Mouse (Mus musculus) E14TG2a.4 (cell line): ENCODE data around the gene Trak2.

Experiments
- H3K27me3 ChIP-seq: 2 replicates; pipeline ENCODE4 v1.6.1; 2014; ENCODE audit warnings: low read length, control low read depth; ENCODE audit not compliant: insufficient read depth
- H3K36me3 ChIP-seq: 2 replicates; pipeline ENCODE4 v1.6.1; 2014; ENCODE audit warnings: low read length, control low read depth; ENCODE audit not compliant: insufficient read depth
- H3K4me1 ChIP-seq: replicated peaks from 2 replicates; pipeline ENCODE4 v1.6.1; 2014; ENCODE audit warnings: low read depth, low read length, control low read depth
- H3K4me3 ChIP-seq: replicated peaks from 2 replicates; pipeline ENCODE4 v1.5.1; 2014; ENCODE audit warnings: mild to moderate bottlenecking, low read length
- H3K9me3 ChIP-seq: 2 replicates; pipeline ENCODE4 v1.6.1; 2014; ENCODE audit warnings: low read length, control low read depth
- CTCF ChIP-seq: conservative IDR thresholded peaks from 2 replicates; pipeline ENCODE4 v1.5.1; 2014; ENCODE audit warnings: low read length
- NANOG ChIP-seq: IDR thresholded peaks from 2 replicates; pipeline ENCODE4 v1.6.1; 2014; ENCODE audit warnings: borderline replicate concordance, low read length, mixed read lengths
- POU5F1 ChIP-seq: IDR thresholded peaks from 2 replicates; pipeline ENCODE4 v1.6.1; 2014; ENCODE audit warnings: low read length, borderline replicate concordance

Trak2 gene

DNA sequence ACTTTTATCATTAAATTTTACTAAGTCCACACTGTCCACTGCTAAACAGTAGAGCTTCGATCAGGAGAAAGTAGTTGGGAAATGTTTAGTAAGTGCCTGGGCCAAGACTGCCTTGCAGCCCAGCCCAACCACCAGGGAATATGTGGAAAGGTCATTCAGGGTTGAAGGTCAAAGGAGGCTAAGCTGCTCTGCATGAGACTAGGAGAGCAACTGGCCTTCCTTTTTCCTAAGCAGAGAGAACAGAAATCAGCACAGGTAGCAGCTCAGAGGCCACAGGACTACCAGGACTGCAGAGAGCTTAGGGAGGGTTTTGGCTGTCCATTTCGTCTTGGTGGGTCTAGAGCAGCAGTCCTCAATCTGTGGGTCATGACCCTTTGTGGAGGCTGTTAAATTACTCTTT is 15.3 kb downstream of the Trak2 start:
- H3K36me3 ChIP-seq: peaks cover 4% of the 10 kb centered on the region; the same call in 1 of the 2 replicates
- peaks cover 87% of the 10 kb centered on the region for H3K4me1 ChIP-seq
- no peak overlapping the region for H3K4me3 ChIP-seq
- TF ChIP-seq CTCF (no peak; the same call in 1 of the 2 replicates), POU5F1 (no peak), NANOG (peak; percentile 28; the same call in 1 of the 2 replicates)
- no peaks in the 10 kb centered on the region for H3K27me3 ChIP-seq
- no peaks in the 10 kb centered on the region for H3K9me3 ChIP-seq

DNA sequence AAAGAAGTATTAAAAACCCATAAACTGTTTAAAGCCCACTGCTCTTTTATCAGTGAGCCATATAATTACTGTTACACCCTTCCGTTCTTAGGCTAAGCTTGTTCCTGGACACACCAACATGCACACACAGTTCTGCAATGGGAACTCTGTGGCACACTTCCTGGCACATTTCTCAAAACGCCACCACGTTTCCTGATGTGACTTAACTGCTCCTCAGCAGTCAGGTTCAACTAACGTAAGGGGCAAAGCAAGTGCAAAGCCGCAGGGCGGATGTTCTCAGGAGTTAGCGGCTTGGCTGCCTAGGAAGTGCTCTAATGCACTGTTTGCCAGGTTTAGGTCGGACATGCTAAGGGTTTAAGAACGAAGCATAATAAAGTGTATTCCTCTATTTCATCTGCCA is 17.0 kb downstream of the Trak2 start:
- H3K36me3 ChIP-seq: 0 out of 2 replicates have a peak, but pooled peaks cover 4% of the 10 kb centered on the region
- no peaks in the 10 kb centered on the region for H3K9me3 ChIP-seq
- TF ChIP-seq POU5F1 (no peak), CTCF (no peak), NANOG (no peak)
- no peaks in the 10 kb centered on the region for H3K27me3 ChIP-seq
- H3K4me1 ChIP-seq: peaks cover 86% of the 10 kb centered on the region
- H3K4me3 ChIP-seq: no peak overlapping the region

DNA sequence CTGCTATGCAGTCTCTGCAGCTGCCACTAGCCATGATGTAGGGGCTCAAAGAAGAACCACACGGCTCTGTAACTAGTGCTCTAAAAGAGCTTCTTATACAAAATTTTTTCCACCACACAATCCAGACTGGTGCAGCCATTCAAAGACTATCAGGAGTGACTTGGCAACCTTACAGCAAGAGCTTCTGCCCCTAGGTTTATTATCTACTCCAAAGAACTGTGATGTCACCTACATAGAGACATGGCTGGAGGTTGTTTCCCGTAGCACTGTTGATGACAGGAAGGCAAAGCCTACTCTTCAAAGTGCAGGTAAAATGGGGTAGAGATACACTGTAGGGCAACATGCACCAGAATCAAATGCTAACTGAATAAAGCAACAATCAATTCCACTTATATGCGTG is 17.5 kb downstream of the Trak2 start:
- Histone ChIP-seq H3K9me3 (no peaks in the 10 kb centered on the region), H3K36me3 (0 out of 2 replicates have a peak, but pooled peaks cover 4% of the 10 kb centered on the region), H3K4me3 (no peak overlapping the region), H3K4me1 (peaks cover 85% of the 10 kb centered on the region), H3K27me3 (no peaks in the 10 kb centered on the region)
- TF ChIP-seq POU5F1 (no peak), CTCF (no peak), NANOG (no peak)

GRCm38 (mm10) chr1:58954578-58955410 is 18.4 kb downstream of the Trak2 start:
- Histone ChIP-seq H3K36me3 (0 out of 2 replicates have a peak, but pooled peaks cover 4% of the 10 kb centered on the region), H3K4me1 (peaks cover 78% of the 10 kb centered on the region), H3K4me3 (no peak overlapping the region), H3K27me3 (no peaks in the 10 kb centered on the region), H3K9me3 (no peaks in the 10 kb centered on the region)
- no peak for TF ChIP-seq NANOG
- no peak for TF ChIP-seq POU5F1
- no peak for TF ChIP-seq CTCF

- peaks cover 70% of the 10 kb centered on the region for H3K4me1 ChIP-seq
- TF ChIP-seq POU5F1 (no peak), CTCF (no peak), NANOG (no peak)
- no peaks in the 10 kb centered on the region for H3K9me3 ChIP-seq
- H3K36me3 ChIP-seq: 0 out of 2 replicates have a peak, but pooled peaks cover 4% of the 10 kb centered on the region
- H3K27me3 ChIP-seq: no peaks in the 10 kb centered on the region
- H3K4me3 ChIP-seq: no peak overlapping the region
Measured at GRCm38 (mm10) chr1:58953686-58954434, 19.4 kb downstream of the Trak2 start.

DNA sequence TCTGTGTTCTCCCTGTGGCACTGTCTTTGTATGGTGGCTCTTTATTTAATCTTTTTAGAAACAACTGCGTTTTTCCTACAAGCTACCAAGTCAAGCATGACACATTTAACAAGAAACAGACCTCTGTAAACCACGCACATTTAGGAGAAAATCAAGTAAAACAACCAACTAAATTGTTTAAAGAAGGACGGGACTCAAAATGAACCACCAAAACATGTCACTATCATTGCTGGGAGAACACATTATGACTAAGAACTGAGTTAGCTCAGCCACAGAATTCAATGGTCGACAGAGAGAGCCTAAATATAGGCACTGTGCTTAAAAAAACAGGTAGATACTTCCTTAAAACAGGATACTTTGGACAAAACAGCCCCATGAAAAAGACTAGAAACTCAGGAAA is 20.2 kb downstream of the Trak2 start:
- Histone ChIP-seq H3K9me3 (no peaks in the 10 kb centered on the region), H3K36me3 (0 out of 2 replicates have a peak, but pooled peaks cover 4% of the 10 kb centered on the region), H3K27me3 (no peaks in the 10 kb centered on the region), H3K4me1 (peaks cover 70% of the 10 kb centered on the region), H3K4me3 (no peak overlapping the region)
- TF ChIP-seq POU5F1 (no peak), NANOG (no peak), CTCF (no peak)

- Histone ChIP-seq H3K4me3 (no peak overlapping the region), H3K9me3 (no peaks in the 10 kb centered on the region), H3K27me3 (no peaks in the 10 kb centered on the region), H3K4me1 (peaks cover 66% of the 10 kb centered on the region), H3K36me3 (0 out of 2 replicates have a peak, but pooled peaks cover 4% of the 10 kb centered on the region)
- TF ChIP-seq CTCF (no peak), NANOG (no peak), POU5F1 (no peak)
Measured at GRCm38 (mm10) chr1:58952526-58952925, 20.7 kb downstream of the Trak2 start.

GRCm38 (mm10) chr1:58951841-58952240 is 21.4 kb downstream of the Trak2 start:
- TF ChIP-seq POU5F1: no peak
- no peak for TF ChIP-seq NANOG
- TF ChIP-seq CTCF: no peak
- Histone ChIP-seq H3K4me1 (peaks cover 59% of the 10 kb centered on the region), H3K4me3 (no peak overlapping the region), H3K9me3 (no peaks in the 10 kb centered on the region), H3K36me3 (peaks cover 5% of the 10 kb centered on the region; the same call in 1 of the 2 replicates), H3K27me3 (no peaks in the 10 kb centered on the region)
